Mouse (Mus musculus) kidney, adult 2 months (tissue): ENCODE results near the gene B4galnt2.

ENCODE experiments used
- CTCF ChIP-seq: fragments of 200-500 bp; conservative IDR thresholded peaks from 2 replicates; pipeline ENCODE4 v1.5.1; 2011; ENCODE audit warnings: low read depth, mild to moderate bottlenecking, control low read depth, low read length, moderate library complexity, mixed read lengths; ENCODE audit not compliant: insufficient read depth, insufficient read length
- POLR2A ChIP-seq: fragments of 200-500 bp; IDR thresholded peaks from one replicate; pipeline ENCODE4 v1.6.1; 2011; ENCODE audit warnings: low read depth, low read length, control low read depth

DNA sequence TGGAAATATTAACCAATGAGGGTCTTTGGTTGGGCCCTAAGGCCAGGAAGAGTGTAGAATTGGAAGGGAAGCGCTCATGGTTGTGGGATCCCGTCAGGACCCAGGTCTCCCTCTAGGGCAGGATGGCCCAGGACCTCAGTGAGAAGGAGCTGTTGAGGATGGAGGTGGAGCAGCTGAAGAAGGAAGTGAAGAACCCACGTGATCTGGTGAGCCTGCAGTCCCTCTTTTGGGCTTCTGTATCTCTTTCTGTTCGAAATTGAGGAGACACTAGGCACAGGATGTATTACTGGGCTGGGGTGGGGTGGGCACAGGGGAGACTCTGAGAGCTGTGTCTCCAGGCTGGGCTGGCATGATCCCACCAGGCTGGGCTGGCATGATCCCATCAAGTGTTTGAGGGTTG, 69.8 kb downstream of the B4galnt2 start:
- TF ChIP-seq POLR2A (no peak), CTCF (no peak)
